Mouse (Mus musculus) gastrocnemius, postnatal 36 days (tissue): ENCODE data around the gene Cys1. TPM values are rescaled to one million over a fixed set of nuclear protein-coding genes. Genes with fewer than 3 reads are reported as not detected.
"Not testable (repeated sequence)": the region's sequence is repeated elsewhere in the genome, so short reads cannot be mapped to it uniquely, and the experiment has no call there.

Experiments used
- DNase-seq, 2 experiments: peaks; one replicate each; pipeline ENCODE4 v3.0.0; 2022
- intact Hi-C: fragments of 180-260 bp; cut with DNase I; formaldehyde crosslinking; loops from one replicate; pipeline ENCODE4 v1.15.1; 2025
- total RNA-seq, 2 experiments: library from RNA; stranded (reverse); gene quantifications; 2 replicates each; pipeline ENCODE4 v1.2.3; 2021

Cys1 gene
- total RNA-seq, 2 experiments from 2014 or later: 3.4 to 3.7 TPM

DNA sequence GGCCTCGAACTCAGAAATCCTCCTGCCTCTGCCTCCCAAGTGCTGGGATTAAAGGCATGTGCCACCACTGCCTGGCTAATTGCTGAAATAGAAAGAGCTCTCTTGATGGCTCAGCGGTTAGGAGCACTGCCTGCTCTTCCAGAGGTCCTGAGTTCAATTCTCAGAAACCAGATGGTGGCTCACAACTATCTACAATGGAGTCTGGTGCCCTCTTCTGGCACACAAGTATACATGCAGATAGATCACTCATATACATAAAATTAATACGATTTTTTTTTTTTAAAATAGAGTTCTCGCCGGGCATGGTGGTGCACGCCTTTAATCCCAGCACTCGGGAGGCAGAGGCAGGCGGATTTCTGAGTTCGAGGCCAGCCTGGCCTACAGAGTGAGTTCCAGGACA, 20.0 kb upstream of the Cys1 start:
- intact Hi-C loops, DNase-seq: not testable (repeated sequence)

DNA sequence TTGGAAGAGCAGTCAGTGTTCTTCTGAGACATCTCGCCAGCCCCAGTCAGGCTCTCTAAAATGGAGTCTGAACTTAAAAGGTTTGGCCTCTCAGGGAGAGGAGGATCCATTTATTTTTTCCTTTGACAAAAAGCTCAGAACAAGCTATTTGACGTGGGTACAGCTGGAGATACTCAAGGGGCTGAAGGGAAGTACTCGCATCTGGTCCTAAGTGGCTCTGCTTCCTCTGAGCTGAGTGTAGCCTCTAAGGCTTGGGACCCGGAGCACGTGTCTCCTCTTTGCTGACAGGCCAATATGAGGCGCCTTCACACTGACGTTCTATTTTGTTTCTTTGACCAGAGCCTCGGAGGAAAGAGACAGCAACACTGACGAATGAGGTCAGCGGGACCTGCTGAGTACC, 18.0 kb upstream of the Cys1 start:
- no peak for DNase-seq
- intact Hi-C loops: loop anchor here (5.0 kb wide), 1 partner anchor 232 kb away; no protein-coding TSS in a partner anchor

DNA sequence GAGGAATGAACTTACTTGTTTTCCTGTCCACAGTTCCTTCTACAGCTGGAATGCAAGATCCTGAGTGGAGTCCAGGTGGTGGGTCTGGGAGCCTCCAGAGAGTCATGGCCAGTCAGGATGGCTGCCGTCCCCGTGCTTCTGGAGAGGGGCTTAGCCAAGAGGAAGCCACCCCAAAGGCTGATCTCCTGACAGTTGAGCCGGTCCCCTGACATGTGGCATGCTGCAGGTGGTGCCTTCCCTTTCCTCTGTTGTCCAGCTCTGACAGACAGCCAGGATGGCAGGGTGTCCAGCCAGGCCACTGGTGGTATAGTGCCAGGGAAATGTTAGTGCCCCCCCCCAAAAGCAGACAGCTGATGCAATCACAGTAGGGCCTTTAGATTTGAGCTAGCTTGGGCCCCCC, 16.9 kb upstream of the Cys1 start:
- intact Hi-C loops: loop anchor here (5.0 kb wide), 1 partner anchor 231 kb away; no protein-coding TSS in a partner anchor
- no peak for DNase-seq

DNA sequence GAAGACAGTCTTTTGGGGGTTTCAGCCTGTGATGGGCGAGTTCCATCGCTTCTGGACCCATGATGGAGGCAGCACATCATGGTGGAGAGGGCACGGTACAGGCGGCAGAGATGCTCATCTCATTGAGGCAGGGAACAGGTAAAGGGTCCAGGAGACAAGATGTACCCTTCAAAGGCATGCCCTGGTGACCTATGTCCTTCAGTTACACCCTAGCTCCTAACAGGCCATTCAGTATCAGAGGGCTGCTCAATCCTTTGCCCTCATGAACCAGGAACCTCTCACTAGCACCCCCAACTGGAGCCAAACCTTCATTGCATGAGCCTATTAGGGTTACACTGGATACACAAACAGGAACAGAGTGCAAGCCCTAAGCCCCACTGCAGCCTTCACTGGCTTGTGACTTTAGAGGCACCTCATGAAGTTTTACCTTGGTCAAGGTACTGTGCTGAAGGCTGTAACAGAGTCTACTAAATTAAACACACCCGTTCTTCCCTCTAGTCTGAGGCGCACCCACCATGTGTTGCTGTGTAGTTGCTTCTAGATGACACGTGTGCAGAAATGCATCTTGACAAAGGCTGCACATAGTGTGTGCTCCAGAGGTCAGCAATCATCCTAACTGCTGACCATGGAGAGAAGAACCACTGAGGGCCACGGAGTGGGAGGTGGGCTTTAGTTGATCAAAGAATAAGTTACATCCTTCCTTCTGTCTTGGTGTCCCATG, 16.0 kb upstream of the Cys1 start:
- DNase-seq: no peak
- intact Hi-C loops: loop anchor here (1.0 to 5.0 kb wide), 3 partner anchors 23 to 230 kb away; no protein-coding TSS in a partner anchor

DNA sequence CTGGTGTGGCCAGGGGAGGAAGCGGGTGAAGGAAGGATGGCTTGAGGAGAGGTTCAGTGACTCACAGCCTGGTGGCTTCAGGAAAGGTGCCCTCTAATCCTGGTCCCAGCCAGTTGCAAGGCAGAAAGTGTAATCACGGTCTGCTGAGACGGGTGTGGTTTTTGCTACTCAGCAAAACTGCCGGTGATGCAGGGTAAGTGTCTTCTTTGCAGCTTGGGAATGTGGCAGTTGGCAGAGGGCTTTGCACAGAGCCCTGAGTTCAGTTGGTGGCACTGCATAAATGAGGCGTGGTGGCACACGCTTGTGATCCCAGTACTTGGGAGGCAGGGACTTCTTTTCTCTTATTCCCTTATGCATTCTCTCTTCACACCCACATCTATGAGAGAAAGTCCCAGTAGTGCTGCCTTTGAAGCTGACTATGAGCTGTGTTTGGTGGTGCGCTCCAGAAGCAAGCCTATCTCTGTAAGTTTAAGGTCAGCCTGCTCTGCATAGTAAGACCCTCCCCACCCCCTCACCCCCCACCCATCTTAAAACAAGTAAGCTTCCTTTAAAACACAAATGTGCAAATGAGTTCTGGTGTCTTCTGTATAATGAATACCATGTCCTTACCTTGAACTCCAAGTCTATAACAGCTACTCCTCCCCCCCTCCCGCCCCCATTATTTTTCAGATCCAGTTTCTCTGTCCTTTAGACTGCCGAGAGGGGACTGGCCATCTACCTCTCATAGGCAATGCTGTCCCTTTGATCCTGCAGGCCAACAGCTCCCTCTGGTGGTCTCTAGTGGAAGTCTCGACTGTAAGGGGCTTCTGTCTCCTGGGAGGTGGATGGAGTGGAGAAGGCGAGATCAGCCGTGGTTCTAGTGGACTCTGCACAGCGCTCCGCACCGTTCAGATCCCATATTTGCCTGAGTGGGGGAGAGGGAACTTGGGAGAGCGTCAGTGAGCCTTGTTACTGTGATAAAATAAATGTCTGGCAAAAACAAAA, 15.2 kb upstream of the Cys1 start:
- intact Hi-C loops: loop anchor here (1.0 to 5.0 kb wide), 3 partner anchors 22 to 229 kb away; no protein-coding TSS in a partner anchor
- DNase-seq: peak; percentile 74 to 76

DNA sequence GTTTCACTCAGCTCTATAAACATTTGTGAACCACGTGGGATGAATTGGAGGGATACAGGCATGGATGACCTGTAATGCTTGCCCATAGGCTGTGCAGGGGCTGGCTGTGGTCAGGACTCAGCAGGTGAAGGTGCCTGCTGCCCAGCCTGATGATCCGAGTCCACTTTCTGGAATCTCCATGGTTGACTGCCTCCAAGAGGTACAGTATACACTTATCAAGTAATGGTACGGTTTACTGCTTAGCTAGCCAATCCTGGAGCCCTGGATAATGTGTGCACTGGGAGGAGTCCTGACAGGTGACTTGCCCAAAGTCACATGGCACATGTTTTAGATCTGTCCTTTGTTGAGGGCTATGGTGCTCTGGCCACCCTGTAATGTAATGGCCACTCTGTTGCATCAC, 8.7 kb upstream of the Cys1 start:
- no peak for DNase-seq
- intact Hi-C loops: no loop called here

DNA sequence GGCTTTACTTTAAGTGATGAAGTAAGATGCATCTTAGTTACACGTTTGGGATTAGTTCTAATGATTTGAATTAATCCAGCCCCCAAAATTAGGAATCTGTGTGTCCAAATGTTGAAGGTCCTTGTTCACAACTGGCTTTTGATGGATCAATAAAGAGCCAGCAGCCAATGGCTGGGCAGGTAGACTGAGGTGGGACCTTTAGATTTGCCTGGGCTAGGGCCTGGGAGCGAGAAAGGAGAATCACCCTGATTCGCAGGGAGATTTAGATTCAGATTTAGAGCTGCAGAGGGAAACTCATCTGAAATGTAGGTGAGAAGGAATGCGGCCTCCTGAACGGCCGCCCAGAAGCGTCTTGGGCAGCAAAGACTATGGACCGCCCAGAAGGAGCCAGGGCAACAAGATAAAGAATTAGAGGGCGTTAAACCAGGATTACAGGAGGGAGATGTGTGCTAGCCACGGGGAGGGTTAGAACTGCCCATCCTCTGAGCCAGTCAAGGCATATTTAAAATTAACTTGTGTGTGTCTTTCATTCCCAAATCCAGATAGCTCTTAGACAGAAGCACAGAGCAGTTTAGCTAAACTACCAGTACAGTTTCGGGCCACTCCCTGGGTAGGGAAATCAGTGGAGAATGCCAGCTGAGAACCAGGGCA, 5.2 kb upstream of the Cys1 start:
- intact Hi-C loops: no loop called here
- no peak for DNase-seq

DNA sequence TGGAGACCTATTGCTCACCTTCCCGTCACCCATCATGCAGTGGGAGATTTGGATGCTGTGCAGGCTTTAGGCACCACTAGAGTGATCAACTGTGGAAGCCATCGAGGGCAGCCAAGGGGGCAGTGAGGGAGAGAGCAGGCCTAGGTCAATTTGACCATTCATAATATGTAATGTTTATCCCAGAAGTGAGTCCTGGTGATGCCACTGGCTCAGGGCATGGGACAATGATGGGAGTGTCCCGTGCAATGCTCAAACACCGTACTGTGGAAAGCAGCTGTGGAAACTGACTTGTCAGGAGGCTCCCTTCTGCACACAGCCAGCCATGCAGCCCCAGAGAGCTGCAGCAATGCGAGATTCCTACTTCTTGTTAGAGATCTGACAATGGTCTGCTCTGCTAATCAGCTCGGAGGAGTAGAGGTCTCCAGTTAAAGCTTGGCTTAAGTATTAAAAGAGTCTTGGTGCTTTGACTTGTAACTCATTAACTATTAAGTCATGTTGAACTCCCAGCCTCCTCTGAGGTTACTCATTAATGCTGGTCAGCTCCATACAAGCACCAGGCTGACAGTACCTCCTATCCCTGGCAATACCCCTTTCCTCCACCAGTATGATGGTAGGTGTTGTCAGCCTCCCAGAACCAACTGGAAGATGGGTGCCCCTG, 4.6 kb upstream of the Cys1 start:
- DNase-seq: no peak
- intact Hi-C loops: no loop called here

DNA sequence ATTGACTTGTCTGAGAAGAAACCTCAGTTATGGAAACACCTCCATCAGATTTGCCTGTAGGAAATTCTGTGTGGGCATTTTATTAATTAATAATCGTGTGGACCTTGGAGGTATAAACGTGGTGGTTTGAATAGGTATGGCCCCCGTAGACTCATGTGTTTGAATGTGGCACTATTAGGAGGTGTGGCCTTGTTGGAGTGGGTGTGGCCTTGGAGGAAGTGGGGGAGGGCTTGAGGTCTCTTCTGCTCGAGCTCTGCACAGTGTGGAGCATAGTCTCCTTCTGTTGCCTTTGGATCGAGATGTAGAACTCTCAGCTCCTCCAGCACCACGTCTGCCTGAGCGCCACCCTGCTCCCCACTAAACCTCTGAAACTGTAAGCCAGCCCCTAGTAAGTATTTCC, 1.8 kb upstream of the Cys1 start:
- no peak for DNase-seq
- intact Hi-C loops: loop anchor here (5.0 kb wide), 1 partner anchor 76 kb away; no protein-coding TSS in a partner anchor

DNA sequence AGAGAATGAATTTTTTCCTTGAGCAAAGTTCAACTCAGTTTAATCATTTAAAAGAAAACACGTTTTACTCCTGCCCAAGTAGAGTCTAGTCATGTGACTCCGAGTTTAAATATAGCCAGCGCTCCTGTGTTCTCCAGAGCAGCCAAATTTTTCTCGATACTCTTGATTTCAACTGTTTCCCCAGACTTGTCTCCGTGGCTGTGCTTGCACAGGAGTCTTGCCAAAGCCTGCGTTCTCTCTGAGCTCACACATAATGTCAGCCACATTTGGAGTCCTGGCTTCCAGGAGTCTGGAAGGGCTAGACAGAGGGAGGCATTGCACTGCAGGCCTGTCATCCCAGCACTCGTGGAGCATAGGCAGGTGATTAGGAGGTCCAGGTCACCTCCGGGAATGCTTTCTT, 950 bp upstream of the Cys1 start:
- intact Hi-C loops: loop anchor here (5.0 kb wide), 1 partner anchor 75 kb away; no protein-coding TSS in a partner anchor
- peak in 1 of 2 experiments; percentile 42 for DNase-seq

DNA sequence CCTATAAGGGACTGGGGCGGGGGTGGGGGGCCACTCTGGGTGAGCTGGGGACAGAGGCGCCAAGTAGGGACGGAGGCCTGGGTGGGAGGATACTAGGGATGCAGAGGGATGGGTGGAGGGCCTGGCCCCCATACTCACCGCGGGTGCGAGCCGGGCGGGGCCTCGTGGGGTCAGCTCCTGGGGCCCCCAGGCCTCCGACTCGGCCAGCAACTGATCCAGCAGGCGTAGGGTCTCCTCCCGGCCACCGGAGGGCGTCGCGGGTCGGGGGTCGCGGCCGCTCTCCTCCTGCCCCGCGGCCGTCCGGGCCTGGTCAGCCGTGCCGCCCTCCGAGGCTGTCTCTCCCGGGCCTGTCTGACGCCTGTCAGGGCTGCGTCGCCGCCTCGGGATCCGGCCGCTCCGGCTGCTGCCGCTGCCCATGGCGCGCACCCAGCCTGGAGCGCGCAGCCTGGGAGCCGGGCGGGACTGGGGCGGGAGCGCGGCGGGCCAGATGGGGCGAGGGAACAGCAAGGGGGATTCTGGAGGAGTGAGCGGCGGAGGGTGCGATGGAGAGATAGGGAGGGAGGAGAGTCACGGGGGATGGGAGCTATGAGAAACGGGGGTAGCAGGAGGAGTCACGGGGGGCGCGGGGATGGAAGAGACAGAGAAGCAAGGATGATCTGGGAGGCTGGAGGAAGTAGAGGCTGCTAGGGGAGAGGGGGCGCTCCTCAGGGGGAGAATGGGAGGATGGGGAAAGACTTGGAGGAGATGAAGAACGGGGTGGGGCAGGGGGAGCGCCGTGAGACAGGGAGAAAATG, 924 bp downstream of the Cys1 start:
- intact Hi-C loops: loop anchor here (5.0 kb wide), 1 partner anchor 73 kb away; no protein-coding TSS in a partner anchor

DNA sequence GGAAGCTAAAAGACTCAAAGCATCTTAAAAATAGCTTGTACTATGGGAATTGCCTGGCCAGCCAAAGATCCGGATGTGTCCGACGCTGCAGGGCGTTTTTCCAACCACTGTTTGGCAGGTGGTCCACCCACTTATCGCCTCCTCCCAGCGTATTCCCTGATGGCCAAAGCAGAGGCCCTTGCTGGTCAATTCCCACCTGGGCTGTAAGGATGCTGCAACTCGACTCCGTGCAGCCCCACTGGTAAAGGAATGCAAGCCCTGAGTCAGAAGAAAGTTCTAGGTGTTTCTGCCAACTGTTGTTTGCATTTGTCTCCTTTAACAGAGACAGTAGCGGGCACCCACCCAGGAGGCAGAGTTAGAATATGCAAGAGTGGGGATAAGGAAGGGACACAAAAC, 1.5 kb downstream of the Cys1 start:
- peak; percentile 71 to 78 for DNase-seq
- intact Hi-C loops: loop anchor here (5.0 kb wide), 1 partner anchor 73 kb away; no protein-coding TSS in a partner anchor

More for the DNA sequence above, 924 bp downstream of the Cys1 start:
- DNase-seq: peak in 1 of 2 experiments; percentile 26

DNA sequence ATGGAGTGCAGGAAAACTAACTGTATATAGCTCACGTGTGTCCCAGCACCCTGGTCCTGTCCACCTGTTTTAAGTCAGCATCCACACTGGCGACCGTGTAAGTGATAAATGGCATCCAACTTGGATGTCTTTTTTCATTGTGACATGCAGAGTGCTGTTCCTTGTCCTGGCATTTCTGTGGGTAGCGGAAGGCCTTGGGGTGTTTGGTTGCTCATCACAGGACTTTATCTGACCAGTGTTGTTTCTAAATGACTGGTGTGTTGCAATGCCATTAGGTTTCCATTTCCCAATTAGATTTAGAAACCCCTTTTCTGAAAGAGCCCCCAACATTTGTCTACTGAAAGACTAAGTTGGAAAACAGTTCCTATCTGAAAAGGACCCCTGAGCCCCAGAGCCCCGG, 19.5 kb downstream of the Cys1 start:
- no peak for DNase-seq
- intact Hi-C loops: no loop called here

DNA sequence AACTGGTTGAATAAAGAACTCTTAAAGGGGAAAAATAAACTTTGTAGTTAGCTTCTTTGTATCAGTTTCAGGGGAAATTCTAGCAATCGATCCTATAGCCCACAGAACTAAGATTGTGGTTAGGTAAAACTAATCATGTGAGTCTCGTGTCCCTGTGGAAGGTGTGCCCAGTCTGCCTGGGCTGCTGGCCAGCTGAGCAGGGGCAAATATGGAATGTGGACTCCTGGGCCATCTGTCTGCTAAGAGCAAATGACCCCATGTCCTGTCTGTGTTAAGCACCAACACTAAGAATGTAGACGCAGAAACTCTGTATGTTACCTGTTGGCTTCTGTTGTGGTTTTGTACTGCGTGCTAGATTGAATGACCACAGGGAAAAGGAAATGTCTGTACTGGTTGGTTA, 20.5 kb downstream of the Cys1 start:
- intact Hi-C loops: no loop called here
- no peak for DNase-seq

DNA sequence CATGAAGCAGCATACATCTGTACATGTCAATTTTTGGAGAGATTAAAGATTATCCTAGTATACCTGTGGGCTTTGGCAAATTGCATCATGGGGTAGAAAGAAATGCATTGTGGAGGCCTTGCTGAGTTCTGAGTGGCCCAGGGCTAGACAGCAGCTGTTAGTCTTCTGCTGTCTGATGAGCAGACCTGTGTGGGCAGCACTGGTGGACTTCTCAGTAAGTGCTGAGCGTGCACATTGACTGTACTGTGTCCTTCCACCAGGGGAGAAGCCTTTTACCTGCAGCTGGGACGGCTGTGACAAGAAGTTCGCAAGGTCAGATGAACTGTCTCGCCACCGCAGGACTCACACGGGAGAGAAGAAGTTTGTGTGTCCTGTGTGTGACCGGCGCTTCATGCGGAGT, 21.7 kb downstream of the Cys1 start:
- DNase-seq: no peak
- intact Hi-C loops: no loop called here

DNA sequence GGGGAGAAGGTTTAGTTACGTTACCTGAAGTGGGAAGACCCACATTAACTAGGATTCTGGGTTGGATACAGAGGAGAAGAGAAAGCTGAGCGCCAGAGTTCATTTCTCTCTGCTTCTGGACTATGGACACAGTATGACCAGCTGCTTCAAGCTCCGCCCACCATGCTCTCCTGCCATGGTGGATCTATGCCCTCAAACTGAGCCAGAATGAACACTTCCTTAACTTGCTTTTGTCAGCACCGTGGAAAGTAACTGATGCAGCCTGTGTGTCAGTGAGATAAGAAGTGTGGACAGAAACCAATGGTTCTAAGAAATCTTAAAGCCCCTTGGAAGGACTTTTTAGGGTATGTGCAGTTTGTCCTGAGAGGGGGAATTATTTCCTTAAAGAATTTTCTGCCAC, 22.6 kb downstream of the Cys1 start:
- intact Hi-C loops: no loop called here
- no peak for DNase-seq

DNA sequence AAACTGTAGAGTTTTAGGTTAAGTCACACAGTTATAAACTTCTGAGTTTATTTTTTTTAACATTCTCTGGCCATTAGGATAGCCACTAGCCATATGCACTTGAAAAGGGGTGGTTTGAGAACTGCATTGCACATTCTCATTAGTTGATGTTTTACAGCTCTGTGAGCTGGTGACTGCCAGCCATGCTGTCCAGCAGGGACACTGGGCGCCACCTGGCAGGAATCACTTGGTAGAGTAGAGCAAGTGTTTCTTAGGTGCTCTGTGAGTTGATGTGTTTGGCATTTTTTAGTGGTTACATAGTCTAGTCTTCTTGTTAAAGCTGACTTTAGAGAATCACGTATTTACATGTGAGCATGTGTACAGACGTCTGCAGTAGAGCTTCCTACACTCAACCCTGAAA, 25.2 kb downstream of the Cys1 start:
- intact Hi-C loops: no loop called here

DNA sequence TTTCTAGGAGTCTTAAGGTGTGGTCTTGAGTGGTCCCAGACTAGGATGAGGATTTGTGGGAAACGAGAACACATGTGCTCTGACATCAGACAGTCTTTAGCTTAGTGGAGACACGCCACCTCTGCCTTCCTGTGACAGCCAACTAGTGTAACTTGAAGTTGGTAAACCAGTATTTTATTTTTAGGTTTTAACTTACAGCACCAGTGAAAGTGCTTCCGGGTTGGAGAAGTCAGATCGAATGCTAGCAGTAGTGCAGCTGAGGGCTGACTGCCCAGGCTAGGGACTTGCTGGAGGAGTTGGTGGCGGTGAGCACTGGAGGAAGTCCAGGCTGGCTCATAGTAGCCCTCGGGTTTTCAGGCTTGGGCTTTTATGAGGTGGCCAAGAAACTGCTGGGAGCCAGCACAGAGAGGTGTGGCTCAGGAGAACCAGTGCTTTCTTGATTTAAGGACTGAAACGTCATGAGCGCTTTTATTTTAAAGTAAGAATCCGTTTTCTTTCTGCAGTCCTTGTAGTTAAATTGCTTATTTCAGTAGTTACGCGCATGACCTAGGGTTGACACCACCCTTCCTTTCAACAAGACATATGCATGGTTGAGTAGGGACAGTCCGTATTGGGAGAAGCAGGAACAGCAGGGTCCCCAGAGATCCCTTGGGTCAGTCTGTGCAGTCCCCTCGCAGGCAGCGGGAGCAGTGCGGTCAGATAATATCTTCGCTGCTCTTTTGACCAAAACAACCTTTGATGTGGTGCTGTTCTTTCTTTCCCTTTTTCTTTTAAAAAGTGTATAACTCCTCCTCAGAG, 27.3 kb downstream of the Cys1 start:
- intact Hi-C loops: no loop called here
- DNase-seq: no peak

More for the DNA sequence above, 25.2 kb downstream of the Cys1 start:
- no peak for DNase-seq
